Mouse (Mus musculus): ENCODE data around the gene Kif6. TPM values are rescaled to one million over a fixed set of nuclear protein-coding genes. Genes with fewer than 3 reads are reported as not detected.
A peak's percentile ranks its signal among the peaks of the same experiment; 100 is the strongest.

Gene Kif6
- polyA plus RNA-seq, 1 experiment from 2014 or later, result 3.3 TPM

DNA sequence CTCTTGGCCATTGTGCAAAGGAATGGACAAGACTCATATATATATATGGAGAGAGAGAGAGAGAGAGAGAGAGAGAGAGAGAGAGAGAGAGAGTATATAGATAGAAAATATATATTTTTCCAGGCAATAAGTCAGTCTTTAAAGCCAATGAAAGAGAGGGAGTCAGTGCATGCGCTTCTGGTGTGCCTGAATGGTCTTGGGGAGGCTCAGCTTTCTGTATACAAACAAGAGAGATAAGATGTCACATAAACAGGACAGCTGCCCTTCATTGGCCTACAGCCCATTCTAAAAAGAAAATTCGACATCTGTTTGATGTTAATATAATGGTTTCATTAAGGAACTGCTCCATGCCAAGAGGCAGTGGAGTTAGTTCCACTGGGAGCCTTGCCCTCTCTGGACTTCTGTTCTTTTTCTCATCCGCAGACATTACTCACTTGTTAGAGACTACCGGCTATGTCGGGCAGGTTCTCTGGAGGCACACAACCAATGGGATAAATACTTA lies 219.2 kb downstream of the Kif6 start:
- Histone ChIP-seq H3K4me1 (replicated peaks) (no peaks in the 10 kb centered on the region), H3K9me3 (no peaks in the 10 kb centered on the region), H3K4me3 (no peak overlapping the region), H3K27ac (replicated peaks) (no peak overlapping the region), H3K27me3 (no peaks in the 10 kb centered on the region), H3K9ac (no peak overlapping the region), H3K4me2 (no peak overlapping the region), H3K36me3 (no peaks in the 10 kb centered on the region)
- no peak for ATAC-seq (ENCODE audit: low read depth)
- 84% methylated on average over 5 of the region's 5 CpGs for WGBS

GRCm38 (mm10) chr17:49837417-49837816 lies 222.5 kb downstream of the Kif6 start:
- H3K9ac ChIP-seq, result no peak overlapping the region
- no peak overlapping the region for H3K4me2 ChIP-seq
- WGBS, result 65% methylated on average over 5 of the region's 5 CpGs
- no peaks in the 10 kb centered on the region for H3K9me3 ChIP-seq
- no peak for ATAC-seq (ENCODE audit: low read depth)
- H3K4me1 ChIP-seq (replicated peaks), result no peaks in the 10 kb centered on the region
- H3K27ac ChIP-seq (replicated peaks), result no peak overlapping the region
- no peaks in the 10 kb centered on the region for H3K36me3 ChIP-seq
- no peaks in the 10 kb centered on the region for H3K27me3 ChIP-seq
- no peak overlapping the region for H3K4me3 ChIP-seq

- 76% methylated on average over 3 of the region's 3 CpGs for WGBS
- Histone ChIP-seq H3K36me3 (no peaks in the 10 kb centered on the region), H3K27me3 (no peaks in the 10 kb centered on the region), H3K4me3 (no peak overlapping the region), H3K4me2 (no peak overlapping the region), H3K9me3 (no peaks in the 10 kb centered on the region), H3K9ac (no peak overlapping the region), H3K27ac (replicated peaks) (no peak overlapping the region), H3K4me1 (replicated peaks) (no peaks in the 10 kb centered on the region)
- no peak for ATAC-seq (ENCODE audit: low read depth)
These were observed 224.3 kb downstream of the Kif6 start for GRCm38 (mm10) chr17:49839243-49839642.

GRCm38 (mm10) chr17:49851210-49851609 lies 236.3 kb downstream of the Kif6 start:
- 89% methylated on average over 3 of the region's 3 CpGs for WGBS
- H3K9ac ChIP-seq, result no peak overlapping the region
- H3K4me1 ChIP-seq (replicated peaks), result peaks cover 9% of the 10 kb centered on the region

GRCm38 (mm10) chr17:49852183-49852582 lies 237.2 kb downstream of the Kif6 start:
- Histone ChIP-seq H3K4me2 (no peak overlapping the region), H3K9me3 (0 out of 2 replicates have a peak, but pooled peaks cover 4% of the 10 kb centered on the region), H3K4me1 (replicated peaks) (peaks cover 14% of the 10 kb centered on the region), H3K9ac (no peak overlapping the region), H3K4me3 (no peak overlapping the region), H3K27ac (replicated peaks) (no peak overlapping the region), H3K27me3 (no peaks in the 10 kb centered on the region), H3K36me3 (no peaks in the 10 kb centered on the region)
- 86% methylated on average over 3 of the region's 3 CpGs for WGBS
- no peak for ATAC-seq (ENCODE audit: low read depth)

More at GRCm38 (mm10) chr17:49851210-49851609, 236.3 kb downstream of the Kif6 start:
- Histone ChIP-seq H3K36me3 (no peaks in the 10 kb centered on the region), H3K27me3 (no peaks in the 10 kb centered on the region), H3K9me3 (0 out of 2 replicates have a peak, but pooled peaks cover 4% of the 10 kb centered on the region), H3K4me3 (no peak overlapping the region), H3K4me2 (no peak overlapping the region), H3K27ac (replicated peaks) (no peak overlapping the region)
- no peak for ATAC-seq (ENCODE audit: low read depth)

DNA sequence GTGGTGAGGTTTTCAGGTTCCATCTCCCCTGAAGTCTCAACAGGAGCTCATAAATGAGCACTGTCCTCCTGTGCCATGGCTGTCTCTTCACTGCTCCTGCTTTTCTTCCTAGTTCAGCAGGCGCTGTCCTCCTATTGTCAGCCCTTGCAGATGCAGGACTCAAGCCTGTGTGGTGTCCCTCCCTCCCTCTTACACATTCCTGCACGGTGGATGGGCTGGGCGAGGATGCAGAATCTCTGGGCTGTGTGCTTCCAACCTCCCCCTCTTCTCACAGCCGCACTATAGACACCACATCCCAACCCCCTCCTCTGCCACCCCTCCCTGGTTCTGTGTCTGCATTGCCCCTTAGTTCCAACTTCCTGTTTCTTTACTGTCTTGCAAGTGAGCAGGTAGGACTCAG lies 240.8 kb downstream of the Kif6 start:
- peak; percentile 76 for ATAC-seq (ENCODE audit: low read depth)
- Histone ChIP-seq H3K9me3 (no peaks in the 10 kb centered on the region), H3K27me3 (no peaks in the 10 kb centered on the region), H3K4me1 (replicated peaks) (peaks cover 14% of the 10 kb centered on the region), H3K4me3 (no peak overlapping the region), H3K9ac (no peak overlapping the region), H3K4me2 (no peak overlapping the region), H3K27ac (replicated peaks) (peak overlapping the region; percentile 59), H3K36me3 (no peaks in the 10 kb centered on the region)
- 52% methylated on average over 4 of the region's 4 CpGs for WGBS

DNA sequence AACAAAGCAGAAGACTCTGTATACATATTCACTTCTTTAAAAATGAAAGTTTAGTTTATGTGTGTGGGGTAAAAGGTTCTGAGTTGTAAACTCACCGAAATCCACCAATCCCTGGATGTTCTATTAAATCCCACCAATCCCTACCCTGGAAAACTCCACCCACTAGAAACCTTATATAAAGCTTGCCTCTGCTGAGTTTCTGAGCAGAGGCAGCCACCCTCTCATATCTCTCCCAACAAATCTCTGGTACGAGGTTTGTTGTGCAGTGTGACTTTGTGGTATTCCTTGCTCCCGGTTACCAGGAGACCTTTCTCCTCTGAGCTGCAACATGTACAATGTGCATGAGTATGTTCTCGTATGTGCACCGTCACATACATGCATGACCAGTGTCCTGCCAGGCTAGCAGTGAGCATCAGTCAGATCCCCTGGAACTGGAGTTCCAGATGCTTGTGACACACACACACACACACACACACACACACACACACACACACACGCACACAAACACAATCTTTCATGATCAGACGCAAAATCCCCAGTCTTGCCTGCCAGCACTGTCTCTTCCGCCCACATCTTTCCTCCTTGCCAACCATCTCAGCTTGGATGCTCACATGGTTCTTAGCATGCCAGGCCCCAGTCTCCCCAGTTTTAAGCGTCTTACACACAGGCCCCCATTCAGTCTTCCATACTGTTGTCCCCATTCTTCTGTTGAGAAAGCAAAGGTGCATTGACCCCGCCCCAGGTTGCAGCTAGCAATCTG lies 245.3 kb downstream of the Kif6 start:
- no peaks in the 10 kb centered on the region for H3K36me3 ChIP-seq
- 90% methylated on average over 10 of the region's 10 CpGs for WGBS
- no peak for ATAC-seq (ENCODE audit: low read depth)
- no peaks in the 10 kb centered on the region for H3K27me3 ChIP-seq
- H3K4me2 ChIP-seq, result no peak overlapping the region
- no peaks in the 10 kb centered on the region for H3K9me3 ChIP-seq
- H3K4me1 ChIP-seq (replicated peaks), result peaks cover 27% of the 10 kb centered on the region
- H3K27ac ChIP-seq (replicated peaks), result no peak overlapping the region
- H3K9ac ChIP-seq, result no peak overlapping the region
- H3K4me3 ChIP-seq, result no peak overlapping the region

DNA sequence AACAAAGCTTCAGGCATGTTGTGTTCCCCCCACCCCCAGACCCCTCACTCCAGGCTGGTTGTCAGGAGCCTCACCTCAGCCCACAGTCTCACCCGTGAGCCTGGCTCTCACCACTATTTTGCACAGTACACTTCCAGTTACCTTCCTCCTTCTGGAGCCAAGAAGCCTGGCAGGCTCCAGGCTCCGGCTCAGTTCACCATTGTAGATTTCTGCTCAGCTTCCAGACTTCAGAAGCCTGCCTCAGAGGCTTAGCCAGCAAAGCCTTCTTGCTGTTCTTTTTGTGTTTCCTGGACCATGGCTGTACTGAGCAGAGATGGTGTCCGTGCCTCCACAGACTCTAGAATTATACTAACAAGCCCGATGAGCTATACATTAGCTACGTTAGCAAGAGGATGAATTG lies 248.7 kb downstream of the Kif6 start:
- no peaks in the 10 kb centered on the region for H3K36me3 ChIP-seq
- H3K4me2 ChIP-seq, result no peak overlapping the region
- no peak overlapping the region for H3K9ac ChIP-seq
- no peaks in the 10 kb centered on the region for H3K27me3 ChIP-seq
- peaks cover 25% of the 10 kb centered on the region for H3K4me1 ChIP-seq (replicated peaks)
- H3K4me3 ChIP-seq, result no peak overlapping the region
- no peaks in the 10 kb centered on the region for H3K9me3 ChIP-seq
- 0 out of 2 replicates have a peak overlapping the region, but pooled peaks have one; percentile 38 for H3K27ac ChIP-seq (replicated peaks)
- ATAC-seq (ENCODE audit: low read depth), result no peak
- 58% methylated on average over 5 of the region's 5 CpGs for WGBS

GRCm38 (mm10) chr17:49865604-49866003 lies 250.7 kb downstream of the Kif6 start:
- Histone ChIP-seq H3K4me1 (replicated peaks) (peaks cover 25% of the 10 kb centered on the region), H3K27me3 (no peaks in the 10 kb centered on the region), H3K27ac (replicated peaks) (no peak overlapping the region), H3K9me3 (no peaks in the 10 kb centered on the region), H3K4me2 (no peak overlapping the region), H3K9ac (no peak overlapping the region), H3K4me3 (no peak overlapping the region), H3K36me3 (no peaks in the 10 kb centered on the region)
- ATAC-seq (ENCODE audit: low read depth), result no peak
- whole genome bisulfite sequencing, result 90% methylated on average over 2 of the region's 2 CpGs

DNA sequence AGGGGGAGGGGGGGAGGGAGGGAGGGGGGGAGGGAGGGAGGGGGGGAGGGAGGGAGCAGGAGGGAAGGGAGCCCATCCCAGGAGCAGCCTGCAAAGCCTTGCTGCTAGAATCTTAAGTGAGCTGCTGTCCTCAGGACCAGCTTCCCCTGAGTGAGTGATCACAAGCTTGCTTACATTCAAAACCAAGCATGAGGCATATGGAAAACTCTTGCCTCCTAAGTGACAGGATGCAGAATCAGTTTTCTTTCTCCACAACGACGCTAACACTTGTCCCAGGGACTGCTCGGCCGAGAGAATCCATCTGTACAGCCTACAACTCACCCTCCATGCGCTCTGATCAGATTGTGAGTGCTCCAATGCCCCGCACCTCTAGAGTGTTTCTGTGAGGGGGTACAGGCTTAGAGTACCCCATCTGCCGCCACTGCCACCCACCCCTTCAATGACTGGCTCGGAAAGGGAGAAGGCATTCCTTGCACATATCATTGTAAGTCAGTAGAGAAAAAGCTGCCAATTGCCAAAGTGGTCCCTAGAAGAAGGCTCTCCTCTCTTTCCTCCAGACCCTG lies 251.8 kb downstream of the Kif6 start:
- Histone ChIP-seq H3K9ac (0 out of 2 replicates have a peak overlapping the region, but pooled peaks have one; percentile 45), H3K9me3 (no peaks in the 10 kb centered on the region), H3K27me3 (no peaks in the 10 kb centered on the region), H3K27ac (replicated peaks) (peak overlapping the region; percentile 61), H3K36me3 (no peaks in the 10 kb centered on the region), H3K4me3 (no peak overlapping the region), H3K4me1 (replicated peaks) (peaks cover 25% of the 10 kb centered on the region), H3K4me2 (no peak overlapping the region)
- 71% methylated on average over 8 of the region's 8 CpGs for WGBS
- no peak for ATAC-seq (ENCODE audit: low read depth)

DNA sequence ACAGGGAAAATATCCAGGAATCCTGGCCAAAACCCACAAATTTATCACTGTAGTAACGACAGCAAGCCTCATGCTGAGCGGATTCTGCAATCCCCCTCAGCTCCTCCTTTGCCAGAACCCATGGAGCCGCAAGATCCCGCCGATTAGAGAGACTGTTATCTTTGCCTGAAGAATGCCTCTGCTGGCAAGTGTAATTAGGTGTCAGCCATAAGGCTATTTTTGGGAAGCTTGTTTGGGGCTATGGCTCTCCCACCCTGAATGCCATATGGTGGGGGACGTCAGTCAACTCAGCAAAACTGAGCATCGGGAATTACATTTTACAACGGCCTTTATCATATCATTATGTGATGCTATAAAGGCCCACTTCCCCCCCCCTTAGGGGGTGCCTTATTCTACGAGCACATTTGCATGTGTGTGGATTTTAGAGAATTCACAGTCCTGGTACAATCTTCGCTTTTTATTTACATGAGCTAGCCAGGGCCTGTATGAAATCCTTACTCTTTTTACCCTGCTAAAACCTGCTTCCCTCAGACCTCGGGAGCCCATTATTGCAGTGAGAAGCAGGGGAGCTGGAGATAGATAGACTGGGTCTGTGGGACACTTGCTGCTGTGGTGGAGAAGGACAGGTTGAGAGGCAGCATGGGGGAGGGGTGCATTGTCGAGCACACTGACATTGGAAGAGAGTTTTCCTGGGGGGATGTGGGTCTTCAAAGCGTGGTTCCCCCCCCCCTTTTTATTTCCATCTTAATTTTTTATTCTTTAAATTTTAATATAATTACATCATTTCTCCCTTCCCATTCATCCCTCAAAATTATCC lies 252.6 kb downstream of the Kif6 start:
- H3K36me3 ChIP-seq, result no peaks in the 10 kb centered on the region
- no peaks in the 10 kb centered on the region for H3K27me3 ChIP-seq
- peak overlapping the region; percentile 61 for H3K27ac ChIP-seq (replicated peaks)
- 15% methylated on average over 13 of the region's 13 CpGs for WGBS
- H3K9me3 ChIP-seq, result no peaks in the 10 kb centered on the region
- peaks cover 25% of the 10 kb centered on the region for H3K4me1 ChIP-seq (replicated peaks)
- H3K4me2 ChIP-seq, result no peak overlapping the region
- H3K9ac ChIP-seq, result 0 out of 2 replicates have a peak overlapping the region, but pooled peaks have one; percentile 45
- ATAC-seq (ENCODE audit: low read depth), result peak; percentile 29; the same call in 1 of the 2 replicates
- H3K4me3 ChIP-seq, result no peak overlapping the region

- Histone ChIP-seq H3K4me3 (no peak overlapping the region), H3K9ac (no peak overlapping the region), H3K36me3 (no peaks in the 10 kb centered on the region), H3K27me3 (no peaks in the 10 kb centered on the region), H3K9me3 (no peaks in the 10 kb centered on the region), H3K4me1 (replicated peaks) (peaks cover 13% of the 10 kb centered on the region), H3K27ac (replicated peaks) (no peak overlapping the region), H3K4me2 (no peak overlapping the region)
- ATAC-seq (ENCODE audit: low read depth), result no peak
- 83% methylated on average over 9 of the region's 9 CpGs for WGBS
These were observed 254.3 kb downstream of the Kif6 start for GRCm38 (mm10) chr17:49869246-49869645.
